Comparison of ENCODE assay signal across 14 mouse cellular contexts in the genomic region with DNA sequence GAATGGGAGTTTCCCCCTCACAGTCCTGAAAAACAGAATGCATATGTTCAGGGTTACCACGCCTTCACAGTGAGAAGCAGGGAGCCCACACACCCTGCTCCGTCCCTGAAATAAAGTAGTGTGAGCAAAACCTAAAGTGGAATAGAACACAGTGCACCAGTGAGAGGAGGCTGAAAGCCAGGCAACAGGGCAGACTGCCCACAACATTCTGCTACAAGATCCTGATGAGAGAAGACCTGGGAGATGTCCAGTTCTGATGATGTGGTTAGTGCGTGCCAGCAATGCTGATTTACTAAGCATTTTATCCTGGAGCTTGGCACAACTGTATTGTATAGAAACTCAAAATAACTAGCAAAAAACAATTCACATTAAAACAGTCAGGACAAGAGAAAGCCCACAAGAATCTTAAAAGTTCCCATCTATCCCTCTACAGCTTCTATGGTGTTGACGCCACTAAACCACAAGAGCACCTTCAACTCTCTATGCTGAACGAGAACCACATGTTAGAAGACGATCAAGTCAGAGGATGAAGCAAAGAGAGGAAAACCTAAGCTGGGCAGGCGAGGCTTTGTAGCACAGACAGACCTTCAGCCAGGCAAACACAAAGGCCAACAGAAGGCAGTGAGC. TPM values are rescaled to one million over a fixed set of nuclear protein-coding genes. Genes with fewer than 3 reads are reported as not detected.
A peak's percentile ranks its signal among the peaks of the same experiment; 100 is the strongest.
DNase-seq lines count a peak whose midpoint lies in the region; ATAC-seq and TF ChIP-seq lines count a peak whose summit lies in the region.
"Had no signal": no experiment of that assay in that cellular context is flagged by ENCODE, and none has a peak within 500 bp of the region (broad histone marks: within the 10 kb centered on the region; RNA-seq: fewer than 3 reads in every experiment).

No protein-coding gene starts in this region.

- H3K36me3 ChIP-seq in hindbrain, embryonic 16.5 days (ENCODE audit: control insufficient read depth, insufficient read depth, low read length), result peaks cover 25% of the 10 kb centered on the region
- H3K36me3 ChIP-seq in hindbrain, embryonic 10.5 days, result peaks cover 96% of the 10 kb centered on the region
- peaks cover 19% of the 10 kb centered on the region for H3K36me3 ChIP-seq in midbrain, embryonic 15.5 days (replicated peaks)

- 81% methylated on average over 7 of the region's 7 CpGs for WGBS in hindbrain, embryonic 16.5 days
- WGBS in hindbrain, embryonic 10.5 days, result 86% methylated on average over 7 of the region's 7 CpGs
- 87% methylated on average over 7 of the region's 7 CpGs for WGBS in midbrain, embryonic 15.5 days

- no peak overlapping the region for H3K4me3 ChIP-seq in hindbrain, embryonic 16.5 days (ENCODE audit: low read length)
- no peak overlapping the region for H3K4me3 ChIP-seq in hindbrain, embryonic 10.5 days
- H3K4me3 ChIP-seq in midbrain, embryonic 15.5 days, result no peak overlapping the region
- H3K4me3 ChIP-seq: hindbrain, embryonic 12.5 days; left cerebral cortex, adult 2 months; neural tube, embryonic 13.5 days had no signal

- no peaks in the 10 kb centered on the region for H3K27me3 ChIP-seq in hindbrain, embryonic 16.5 days (replicated peaks; ENCODE audit: control insufficient read depth, insufficient read depth, low read length)
- H3K27me3 ChIP-seq in hindbrain, embryonic 10.5 days (ENCODE audit: insufficient read depth, poor library complexity, severe bottlenecking), result no peaks in the 10 kb centered on the region
- no peaks in the 10 kb centered on the region for H3K27me3 ChIP-seq in midbrain, embryonic 15.5 days (replicated peaks)
- H3K27me3 ChIP-seq: hindbrain, embryonic 12.5 days; neural tube, embryonic 13.5 days had no signal

- TF ChIP-seq POLR2A in brain, embryonic 14.5 days (IDR thresholded peaks at IDR 0.05; ENCODE audit: borderline replicate concordance, extremely low read depth, insufficient read depth, insufficient read length, poor library complexity, severe bottlenecking), result no peak

- no peak overlapping the region for H3K9ac ChIP-seq in hindbrain, embryonic 16.5 days (ENCODE audit: low read depth, low read length)
- no peak overlapping the region for H3K9ac ChIP-seq in midbrain, embryonic 15.5 days
- H3K9ac ChIP-seq: hindbrain, embryonic 12.5 days; neural tube, embryonic 13.5 days had no signal

- no peak for DNase-seq in hindbrain, embryonic 10.5 days (ENCODE audit: low spot score)
- peak; percentile 25 for DNase-seq in brain, embryonic 14.5 days (ENCODE audit: low read depth)
- peak; percentile 52 to 63 for DNase-seq in gastrocnemius, postnatal 36 days
- peak; percentile 24 for DNase-seq in right cerebral cortex, postnatal 14 days
- DNase-seq in kidney, postnatal 14 days, result no peak
- DNase-seq in urinary bladder, adult 2 months (ENCODE audit: low spot score), result no peak
- DNase-seq: embryo, embryonic 11 days; lung, postnatal 14 days had no signal

- TF ChIP-seq CTCF in brain, embryonic 14.5 days (IDR thresholded peaks at IDR 0.05; ENCODE audit: borderline replicate concordance, extremely low read depth, insufficient read depth, insufficient read length), result no peak

- H3K4me2 ChIP-seq in hindbrain, embryonic 16.5 days (ENCODE audit: low read length), result no peak overlapping the region
- H3K4me2 ChIP-seq in midbrain, embryonic 15.5 days, result no peak overlapping the region
- H3K4me2 ChIP-seq: hindbrain, embryonic 12.5 days; neural tube, embryonic 13.5 days had no signal

- no peak overlapping the region for H3K27ac ChIP-seq in hindbrain, embryonic 16.5 days (ENCODE audit: low read depth, low read length)
- H3K27ac ChIP-seq in hindbrain, embryonic 10.5 days, result no peak overlapping the region
- H3K27ac ChIP-seq in midbrain, embryonic 15.5 days, result no peak overlapping the region
- H3K27ac ChIP-seq: hindbrain, embryonic 12.5 days; neural tube, embryonic 13.5 days had no signal

- peak; percentile 46 for ATAC-seq in hindbrain, embryonic 16.5 days
- no peak for ATAC-seq in midbrain, embryonic 15.5 days (replicated peaks)
- ATAC-seq: CD4-positive, CD25-positive, alpha-beta regulatory T cell, adult 4 months had no signal

- intact Hi-C loops in gastrocnemius, postnatal 36 days (cut with DNase I), result no loop called here

- H3K9me3 ChIP-seq in hindbrain, embryonic 16.5 days (ENCODE audit: control insufficient read depth, low read length), result no peaks in the 10 kb centered on the region
- no peaks in the 10 kb centered on the region for H3K9me3 ChIP-seq in hindbrain, embryonic 10.5 days
- no peaks in the 10 kb centered on the region for H3K9me3 ChIP-seq in midbrain, embryonic 15.5 days
- H3K9me3 ChIP-seq: hindbrain, embryonic 12.5 days; neural tube, embryonic 13.5 days had no signal

- H3K4me1 ChIP-seq in hindbrain, embryonic 16.5 days (ENCODE audit: control insufficient read depth, insufficient read depth, low read depth, low read length), result peaks cover 13% of the 10 kb centered on the region
- H3K4me1 ChIP-seq in hindbrain, embryonic 10.5 days (replicated peaks), result peaks cover 13% of the 10 kb centered on the region
- peaks cover 20% of the 10 kb centered on the region for H3K4me1 ChIP-seq in midbrain, embryonic 15.5 days

RNA-seq across cellular contexts. Expression of gene Ankrd10, which starts 6.9 kb away (rescaled TPM):
- 71.4 and 80.5 TPM in 2 replicates for polyA plus RNA-seq in hindbrain, embryonic 16.5 days (2015; fragmentation: Nextera tagmentation; extraction: Ambion mirVana)
- 92.6 and 108 TPM in 2 replicates for polyA plus RNA-seq in hindbrain, embryonic 10.5 days (2016; fragmentation: Nextera tagmentation; extraction: Ambion mirVana)
- polyA plus RNA-seq in brain, embryonic 14.5 days (2012; rRNA removed), result 151 and 230 TPM in 2 replicates
- 10 to 100 TPM; 15.8 to 17.7 TPM for total RNA-seq in gastrocnemius, postnatal 36 days (2021)
- polyA plus RNA-seq in midbrain, embryonic 15.5 days (2015; fragmentation: Nextera tagmentation; extraction: Ambion mirVana), result 98.4 and 101 TPM in 2 replicates
- 80.5 and 95.6 TPM in 2 replicates for polyA plus RNA-seq in urinary bladder, adult 2 months (2012; rRNA removed)

Comparison
In these comparisons a context has a peak if more than half of its experiments do, and no peak if none do; other contexts are left out.
1. DNase-seq: peak in brain, embryonic 14.5 days (single experiment), gastrocnemius, postnatal 36 days (2 of 2) and right cerebral cortex, postnatal 14 days (single experiment); none in hindbrain, embryonic 10.5 days (single experiment), kidney, postnatal 14 days (single experiment) and urinary bladder, adult 2 months (single experiment).